Mouse (Mus musculus): ENCODE measurements around the gene Itpk1.

Gene Itpk1

DNA sequence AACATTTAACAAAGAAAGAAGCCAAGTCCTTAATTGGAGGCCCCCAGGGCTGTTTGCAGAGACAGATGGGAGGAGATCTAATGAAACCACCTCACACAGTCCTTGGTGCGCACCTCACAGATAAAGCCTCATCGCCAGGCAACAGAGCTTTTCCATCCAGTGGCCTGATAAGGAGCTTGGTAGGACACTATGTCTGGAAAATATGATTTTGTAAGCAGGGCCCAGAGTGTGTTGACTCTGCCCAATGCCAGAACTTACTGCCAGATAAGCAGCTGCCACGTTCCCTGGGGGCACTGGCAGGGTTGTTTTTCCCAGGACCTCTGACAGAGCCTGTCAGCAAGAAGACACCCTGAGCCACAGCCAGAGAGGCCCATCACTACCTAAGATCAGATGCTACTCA is 153.5 kb downstream of the Itpk1 start:
- DNase-seq: no peak

DNA sequence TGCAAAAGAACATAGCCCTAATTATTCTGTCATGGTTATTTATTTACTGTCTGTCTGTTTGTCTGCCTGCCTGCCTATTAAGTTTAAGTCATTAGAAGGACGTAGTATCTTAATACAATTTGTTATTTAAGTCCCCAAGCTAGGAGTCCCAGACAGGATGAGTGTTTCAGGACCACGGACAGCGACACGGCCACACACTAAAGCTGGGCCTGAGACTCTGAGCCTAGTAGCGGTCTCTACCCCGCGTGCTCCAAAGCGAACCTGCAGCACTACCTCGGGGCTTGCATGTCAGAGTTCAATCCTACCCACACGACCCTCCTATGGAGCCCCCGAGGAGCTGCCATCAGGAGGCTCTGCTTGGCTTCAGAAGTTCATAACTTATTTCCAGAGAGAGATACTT is 154.2 kb downstream of the Itpk1 start:
- DNase-seq: peak; percentile 82

DNA sequence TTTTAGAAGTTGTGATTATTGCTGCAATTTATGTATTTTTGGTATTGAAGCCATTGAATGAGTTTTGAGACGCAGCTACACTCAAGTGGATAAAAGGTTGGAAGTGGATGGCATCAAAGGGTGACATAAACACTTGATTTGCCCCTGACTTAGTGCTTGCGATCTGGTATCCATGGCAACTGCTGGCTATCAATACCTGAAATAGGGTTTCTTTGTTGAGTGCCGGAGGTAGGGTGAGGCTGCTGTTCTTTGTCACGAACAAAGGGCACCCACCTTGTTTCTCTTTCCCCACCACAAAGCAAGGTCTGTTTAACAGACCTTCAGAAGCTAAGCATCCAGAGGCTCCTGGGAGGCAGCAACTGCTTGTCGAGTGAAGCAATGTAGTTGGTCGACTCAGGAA is 159.6 kb downstream of the Itpk1 start:
- no peak for DNase-seq

DNA sequence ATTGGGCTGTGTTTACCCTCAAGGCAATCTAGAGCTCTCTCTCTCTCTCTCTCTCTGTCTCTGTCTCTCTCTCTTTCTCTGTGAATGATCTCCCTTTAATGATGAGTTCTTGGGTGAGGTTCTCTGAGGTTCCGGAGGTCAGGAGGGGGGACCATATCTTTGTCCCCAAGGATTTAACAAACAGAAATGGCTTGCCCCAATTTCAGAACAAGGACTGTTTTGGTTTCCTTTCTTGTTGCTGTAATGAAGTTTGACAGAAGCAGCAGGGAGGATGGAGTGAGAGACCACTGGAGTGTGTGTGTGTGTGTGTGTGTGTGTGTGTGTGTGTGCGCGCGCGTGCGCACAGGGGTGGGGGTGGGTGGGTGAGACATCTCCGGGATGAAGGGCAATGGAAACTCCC is 163.6 kb downstream of the Itpk1 start:
- DNase-seq: no peak

DNA sequence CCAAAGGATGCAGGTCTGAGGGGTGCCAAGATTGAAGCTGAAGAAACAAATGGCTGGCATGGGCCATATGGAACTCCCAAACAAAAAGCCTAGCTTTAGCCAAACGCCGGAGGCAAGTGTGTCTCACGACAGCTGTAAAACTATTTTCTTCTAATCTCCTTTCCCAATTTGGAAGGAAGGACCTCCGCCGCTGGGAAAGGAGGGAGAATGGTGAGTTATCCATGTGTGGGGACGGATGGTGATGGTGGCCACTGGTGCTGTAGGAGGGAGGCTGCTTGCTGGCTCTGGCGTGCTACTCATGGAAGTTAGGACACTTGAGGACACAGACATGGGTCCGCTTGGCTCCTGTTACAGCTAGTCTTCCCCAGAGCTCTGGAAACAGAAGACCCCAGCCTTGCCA is 164.5 kb downstream of the Itpk1 start:
- no peak for DNase-seq

DNA sequence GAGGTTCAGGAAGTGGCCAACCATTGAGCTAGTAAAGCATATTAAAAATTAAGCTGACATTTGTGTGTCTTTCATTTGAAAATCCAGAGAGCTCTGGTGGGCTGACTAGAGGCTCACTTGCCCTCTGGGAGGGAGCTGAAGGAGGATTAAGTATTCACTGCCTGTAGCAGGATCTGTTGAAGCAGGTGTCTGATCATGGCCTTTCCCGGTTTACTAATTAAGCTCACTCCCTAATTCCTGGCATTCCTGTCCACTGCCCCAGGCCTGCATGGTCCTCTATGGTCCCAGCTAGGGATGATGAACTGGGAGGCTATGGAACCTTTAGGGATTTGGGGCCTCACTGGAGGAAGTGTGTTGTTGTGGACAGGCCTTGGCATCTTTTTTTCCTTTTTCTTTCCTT is 168.9 kb downstream of the Itpk1 start:
- DNase-seq: no peak

DNA sequence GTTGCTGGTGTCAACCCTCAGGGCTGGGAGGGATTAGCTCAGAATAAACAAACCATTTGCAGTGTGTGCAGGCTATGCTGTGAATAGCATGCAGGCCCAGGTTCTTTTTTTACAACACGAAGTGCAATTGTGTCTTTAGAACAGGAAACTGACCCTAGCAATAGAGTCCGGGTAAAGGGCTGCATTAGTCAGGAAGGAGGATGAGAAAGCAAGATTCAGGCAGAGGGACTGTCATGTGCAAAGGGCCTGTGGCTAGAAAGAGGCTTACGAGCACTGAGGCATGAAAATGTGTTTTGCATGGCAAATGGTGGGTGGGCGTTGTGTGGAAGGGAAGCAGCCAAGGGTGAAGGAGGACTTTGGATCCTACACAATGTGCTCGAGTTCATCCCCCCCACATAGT is 176.7 kb downstream of the Itpk1 start:
- no peak for DNase-seq

DNA sequence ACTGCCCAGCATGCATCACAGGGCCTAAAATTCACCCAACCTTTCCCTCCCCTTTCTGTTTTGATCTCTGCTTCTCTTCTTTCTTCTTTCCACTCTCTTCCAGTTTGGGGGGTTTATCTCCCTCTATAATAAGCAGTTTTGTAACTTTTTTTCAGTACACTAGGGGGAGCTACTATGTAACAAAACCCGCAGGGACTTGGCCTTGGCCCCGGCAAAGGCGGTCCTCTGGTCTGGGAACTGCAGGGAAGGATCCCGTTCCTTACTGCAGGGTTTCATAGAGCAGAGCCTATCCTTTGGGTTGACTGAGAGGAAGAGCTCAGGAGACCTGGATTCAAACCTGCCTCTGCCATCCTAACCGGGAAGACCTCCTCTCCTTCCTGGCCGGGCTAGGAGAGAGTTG is 180.0 kb downstream of the Itpk1 start:
- DNase-seq: peak; percentile 47

DNA sequence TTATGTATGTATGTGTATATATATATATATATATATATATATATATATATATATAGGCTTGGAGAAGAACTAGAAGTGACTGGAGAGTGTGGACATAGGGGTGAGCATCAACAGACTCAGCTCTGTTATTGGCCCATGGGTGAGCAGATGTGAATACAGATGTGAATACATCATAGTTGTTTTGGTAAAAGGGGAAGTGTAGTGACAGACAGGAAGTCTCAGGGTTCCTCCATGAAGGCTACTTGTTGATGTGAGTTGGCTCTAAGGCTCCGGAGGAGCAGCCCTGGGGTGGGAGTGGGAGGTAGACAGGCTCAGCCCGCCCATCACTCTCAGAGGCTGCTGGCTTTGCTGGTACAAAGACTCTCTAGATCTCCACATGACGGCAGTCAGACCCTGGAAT is 180.5 kb downstream of the Itpk1 start:
- no peak for DNase-seq

DNA sequence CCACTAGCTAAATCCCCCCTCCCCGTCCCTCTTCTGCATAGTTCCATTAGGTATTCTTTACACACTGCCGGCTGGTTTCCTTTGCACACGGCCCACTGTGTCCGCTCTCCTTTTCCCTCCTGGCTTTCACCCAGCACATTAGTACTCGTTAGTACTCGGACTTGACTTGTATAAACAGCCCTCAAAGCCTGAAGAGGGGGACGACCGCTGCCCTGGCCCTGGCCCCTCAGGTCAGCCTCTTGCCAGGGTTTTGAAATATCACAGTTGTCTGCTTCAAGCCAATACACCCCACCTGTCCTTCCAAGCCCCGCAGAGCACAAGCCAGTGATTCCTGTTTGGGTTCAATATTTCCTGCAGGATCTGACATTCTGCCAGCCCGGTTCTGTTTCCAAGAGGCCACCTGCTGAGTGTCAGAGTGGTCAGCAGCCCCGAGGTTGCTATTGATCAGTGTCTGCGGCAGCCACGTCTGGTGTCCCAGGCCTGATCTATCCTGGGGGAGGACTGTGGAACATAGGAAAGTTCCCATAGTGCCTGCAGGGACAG is 182.9 kb downstream of the Itpk1 start:
- DNase-seq: peak; percentile 79

DNA sequence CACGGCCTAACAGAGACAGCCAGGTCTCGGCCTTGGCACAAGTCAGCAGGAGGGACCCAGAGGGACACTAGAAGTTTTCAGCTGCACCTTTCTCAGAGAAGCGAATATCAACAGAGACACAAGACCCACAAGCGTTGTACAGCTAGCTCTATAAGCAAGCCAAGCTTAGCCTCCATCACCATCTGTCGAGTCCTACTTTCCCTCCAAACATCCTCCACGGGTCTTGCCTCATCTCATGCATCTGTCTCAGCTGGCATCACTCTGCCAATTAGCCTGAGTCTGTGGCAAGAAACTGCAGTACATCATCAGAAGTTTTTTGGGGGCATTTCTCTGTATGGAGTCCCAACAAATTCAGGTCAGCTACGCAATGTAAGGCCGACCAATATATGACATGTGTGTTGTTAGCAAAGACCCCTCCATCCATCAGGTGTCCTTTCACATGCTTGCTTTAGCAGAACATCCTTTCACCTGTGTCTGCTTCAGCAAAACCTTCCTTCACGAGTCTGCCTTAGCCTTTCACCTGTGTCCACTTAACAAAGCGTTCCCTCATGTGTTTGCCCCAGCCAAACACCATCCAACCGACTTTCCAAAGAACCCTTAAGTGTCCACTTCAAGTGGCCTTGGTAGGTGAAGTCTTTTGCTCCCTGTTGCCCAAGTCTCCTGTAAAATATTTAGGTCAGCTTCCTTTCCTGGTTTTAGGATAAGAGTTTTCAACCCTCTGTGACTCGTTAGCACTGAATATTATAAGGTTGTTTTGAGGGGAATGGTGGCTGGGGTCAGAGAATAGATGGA is 184.6 kb downstream of the Itpk1 start:
- DNase-seq: peak; percentile 74
